Mouse (Mus musculus): ENCODE measurements around the gene Dmwd.

- no peak for TF ChIP-seq POLR2A (IDR thresholded peaks at IDR 0.05; ENCODE audit: borderline replicate concordance, insufficient read depth, low read length)
- no peak for TF ChIP-seq CTCF (IDR thresholded peaks at IDR 0.05; ENCODE audit: borderline replicate concordance, insufficient read depth, low read depth, low read length)
Observed at GRCm38 (mm10) chr7:19052345-19053135, 23.5 kb upstream of the Dmwd start.

All from cerebellum, adult 2 months (tissue).